Mouse (Mus musculus): ENCODE results near the gene Snx29. TPM values are rescaled to one million over a fixed set of nuclear protein-coding genes. Genes with fewer than 3 reads are reported as not detected.

Snx29 gene
- polyA plus RNA-seq, 1 experiment = 1.1 TPM

DNA sequence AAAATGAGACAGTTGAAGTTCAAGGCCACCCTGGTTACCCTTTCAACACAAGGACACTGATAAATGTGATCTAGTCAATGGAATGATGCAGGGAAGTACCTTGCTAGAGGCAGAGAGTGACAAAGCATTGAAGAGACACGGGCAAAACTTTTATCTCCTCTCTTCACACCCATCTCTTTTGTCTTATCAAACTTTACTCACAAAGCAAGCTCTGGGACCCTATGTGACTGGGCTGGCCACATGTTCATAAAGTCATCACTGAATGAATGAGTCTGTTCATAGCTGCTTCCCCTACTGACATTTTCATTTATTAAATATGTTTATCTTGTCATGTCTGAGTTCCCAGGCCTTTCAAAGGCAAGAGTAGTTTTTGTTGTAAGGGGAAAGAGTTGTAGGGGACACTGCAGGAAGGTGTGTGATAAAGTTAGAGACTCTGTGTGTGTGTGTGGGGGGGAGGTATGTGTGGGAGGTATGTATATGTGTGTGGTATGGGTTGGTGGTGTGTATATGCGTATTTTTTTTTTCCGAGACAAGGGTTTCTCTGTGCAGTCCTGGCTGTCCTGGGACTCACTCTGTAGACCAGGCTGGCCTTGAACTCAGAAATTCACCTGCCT lies 291.8 kb downstream of the Snx29 start:
- TF ChIP-seq GATA1 (IDR thresholded peaks at IDR 0.05; ENCODE audit: low read length) (no peak; the same call in 1 of the 2 replicates), TAL1 (IDR thresholded peaks at IDR 0.05; ENCODE audit: low read length) (0 out of 3 replicates have a peak, but pooled peaks have one; percentile 27)
- H3K36me3 ChIP-seq (ENCODE audit: control insufficient read depth) = peaks cover 12% of the 10 kb centered on the region
- no peaks in the 10 kb centered on the region for H3K9me3 ChIP-seq (ENCODE audit: control insufficient read depth, low read length)
- H3K27me3 ChIP-seq (ENCODE audit: control insufficient read depth) = no peaks in the 10 kb centered on the region
- H3K4me3 ChIP-seq (replicated peaks) = no peak overlapping the region
- H3K4me1 ChIP-seq (ENCODE audit: control insufficient read depth) = peaks cover 80% of the 10 kb centered on the region

DNA sequence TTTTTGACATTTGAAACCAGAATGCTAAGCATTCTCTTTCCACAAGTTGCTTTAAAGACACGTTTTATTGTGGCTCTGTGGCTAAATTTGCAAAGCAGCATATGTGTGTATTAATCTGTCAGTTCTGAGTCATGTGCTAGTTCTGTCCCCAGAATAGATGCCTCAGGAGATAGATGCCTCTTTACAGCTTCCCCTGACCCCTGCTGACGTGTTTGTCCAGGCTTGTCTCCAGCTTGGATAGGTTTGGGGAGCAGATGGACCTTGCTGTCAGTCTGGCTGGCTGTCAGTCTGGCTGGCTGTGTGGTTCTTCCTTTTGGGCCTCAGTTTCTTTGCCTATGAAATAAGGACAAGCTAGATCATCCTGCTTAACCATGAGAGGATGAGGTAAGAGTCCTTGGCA lies 292.9 kb downstream of the Snx29 start:
- H3K27me3 ChIP-seq (ENCODE audit: control insufficient read depth) = no peaks in the 10 kb centered on the region
- no peak for TF ChIP-seq GATA1 (IDR thresholded peaks at IDR 0.05; ENCODE audit: low read length)
- no peak for TF ChIP-seq TAL1 (IDR thresholded peaks at IDR 0.05; ENCODE audit: low read length)
- peaks cover 12% of the 10 kb centered on the region for H3K36me3 ChIP-seq (ENCODE audit: control insufficient read depth)
- no peak overlapping the region for H3K4me3 ChIP-seq (replicated peaks)
- peaks cover 77% of the 10 kb centered on the region for H3K4me1 ChIP-seq (ENCODE audit: control insufficient read depth)
- H3K9me3 ChIP-seq (ENCODE audit: control insufficient read depth, low read length) = no peaks in the 10 kb centered on the region

DNA sequence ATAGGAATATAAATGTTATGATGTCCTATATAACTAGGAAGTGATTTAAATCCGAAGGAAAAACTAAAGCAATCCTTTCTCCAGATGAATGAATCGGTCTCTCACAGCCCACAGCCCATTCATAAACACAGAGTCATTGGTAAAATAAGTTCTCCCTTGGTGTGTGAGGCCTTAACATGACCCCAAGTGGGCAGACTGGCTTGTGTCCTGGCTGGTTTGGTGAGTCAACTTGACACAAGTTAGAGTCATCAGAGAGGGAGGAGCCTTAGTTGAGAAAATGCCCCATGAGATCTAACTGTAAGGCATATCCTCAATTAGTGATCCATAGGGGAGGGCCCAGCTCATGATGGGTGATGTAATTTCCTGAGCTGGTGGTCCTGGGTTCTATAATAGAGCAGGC lies 297.2 kb downstream of the Snx29 start:
- Histone ChIP-seq H3K27me3 (ENCODE audit: control insufficient read depth) (no peaks in the 10 kb centered on the region), H3K36me3 (ENCODE audit: control insufficient read depth) (peaks cover 26% of the 10 kb centered on the region), H3K4me1 (ENCODE audit: control insufficient read depth) (peaks cover 67% of the 10 kb centered on the region), H3K9me3 (ENCODE audit: control insufficient read depth, low read length) (no peaks in the 10 kb centered on the region), H3K4me3 (replicated peaks) (no peak overlapping the region)
- TF ChIP-seq TAL1 (IDR thresholded peaks at IDR 0.05; ENCODE audit: low read length) (no peak), GATA1 (IDR thresholded peaks at IDR 0.05; ENCODE audit: low read length) (no peak)

DNA sequence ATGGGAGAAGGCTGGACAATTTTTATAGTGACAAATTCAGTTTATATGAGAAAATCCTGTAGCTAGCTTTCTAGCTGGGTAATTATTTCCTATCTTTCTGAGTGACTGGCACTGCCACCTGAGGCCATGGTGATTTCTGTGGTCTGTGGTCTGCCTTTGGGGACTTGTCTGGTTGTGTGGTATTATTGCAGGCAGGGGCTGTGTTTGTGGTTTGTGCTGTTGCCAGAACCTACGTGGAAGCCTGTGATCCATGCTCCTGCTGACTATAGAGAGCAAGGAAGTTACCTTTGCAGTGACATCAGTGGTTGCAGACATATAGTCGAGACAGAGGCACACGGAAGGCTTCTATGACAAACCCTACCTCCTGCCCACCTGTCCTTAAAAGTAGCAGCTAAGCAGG lies 298.3 kb downstream of the Snx29 start:
- Histone ChIP-seq H3K36me3 (ENCODE audit: control insufficient read depth) (peaks cover 20% of the 10 kb centered on the region), H3K9me3 (ENCODE audit: control insufficient read depth, low read length) (no peaks in the 10 kb centered on the region), H3K27me3 (ENCODE audit: control insufficient read depth) (no peaks in the 10 kb centered on the region), H3K4me1 (ENCODE audit: control insufficient read depth) (peaks cover 61% of the 10 kb centered on the region), H3K4me3 (replicated peaks) (no peak overlapping the region)
- TF ChIP-seq TAL1 (IDR thresholded peaks at IDR 0.05; ENCODE audit: low read length) (no peak), GATA1 (IDR thresholded peaks at IDR 0.05; ENCODE audit: low read length) (no peak)

DNA sequence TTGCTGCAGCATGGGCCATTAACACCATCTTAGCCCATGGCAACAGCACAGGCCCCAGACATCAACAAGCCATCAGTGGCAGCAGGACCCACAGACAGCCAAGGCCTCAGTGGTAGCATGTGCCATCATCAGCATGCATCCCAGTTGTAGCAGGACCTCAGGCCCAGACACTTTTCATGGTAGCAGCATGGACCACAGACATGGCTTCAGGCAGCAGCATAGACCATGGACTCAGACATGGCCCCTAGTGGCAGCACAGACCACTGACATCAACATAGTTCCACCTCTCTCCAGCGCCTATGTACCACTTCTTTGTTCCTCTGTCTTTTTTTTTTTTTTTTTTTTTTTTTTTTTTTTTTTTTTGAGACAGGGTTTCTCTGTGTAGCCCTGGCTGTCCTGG lies 299.0 kb downstream of the Snx29 start:
- H3K27me3 ChIP-seq (ENCODE audit: control insufficient read depth) = no peaks in the 10 kb centered on the region
- peaks cover 64% of the 10 kb centered on the region for H3K4me1 ChIP-seq (ENCODE audit: control insufficient read depth)
- H3K4me3 ChIP-seq (replicated peaks) = no peak overlapping the region
- peaks cover 17% of the 10 kb centered on the region for H3K36me3 ChIP-seq (ENCODE audit: control insufficient read depth)
- no peak for TF ChIP-seq GATA1 (IDR thresholded peaks at IDR 0.05; ENCODE audit: low read length)
- TF ChIP-seq TAL1 (IDR thresholded peaks at IDR 0.05; ENCODE audit: low read length) = no peak; the same call in 2 of the 3 replicates
- no peaks in the 10 kb centered on the region for H3K9me3 ChIP-seq (ENCODE audit: control insufficient read depth, low read length)

DNA sequence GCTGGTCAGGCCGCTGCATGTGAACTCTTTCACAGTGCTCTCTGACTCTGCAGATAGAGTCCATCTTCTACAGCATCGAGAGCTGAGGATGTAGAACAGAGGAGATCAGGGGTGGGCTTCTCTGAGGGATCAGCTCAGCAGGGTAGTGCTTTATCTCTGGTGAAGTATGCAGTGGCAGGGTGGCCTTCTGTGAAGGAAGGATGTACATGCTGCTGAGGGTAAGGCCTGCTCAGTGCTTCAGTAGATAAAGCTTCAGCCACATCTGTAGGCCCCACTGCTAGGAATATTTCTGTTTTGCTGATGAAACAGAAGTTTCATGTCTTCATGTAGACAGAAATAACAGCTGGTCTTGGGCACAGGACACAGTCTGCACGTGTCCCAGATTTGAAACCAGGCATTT lies 300.3 kb downstream of the Snx29 start:
- no peak overlapping the region for H3K4me3 ChIP-seq (replicated peaks)
- H3K9me3 ChIP-seq (ENCODE audit: control insufficient read depth, low read length) = no peaks in the 10 kb centered on the region
- H3K27me3 ChIP-seq (ENCODE audit: control insufficient read depth) = no peaks in the 10 kb centered on the region
- peaks cover 17% of the 10 kb centered on the region for H3K36me3 ChIP-seq (ENCODE audit: control insufficient read depth)
- no peak for TF ChIP-seq TAL1 (IDR thresholded peaks at IDR 0.05; ENCODE audit: low read length)
- TF ChIP-seq GATA1 (IDR thresholded peaks at IDR 0.05; ENCODE audit: low read length) = no peak
- peaks cover 65% of the 10 kb centered on the region for H3K4me1 ChIP-seq (ENCODE audit: control insufficient read depth)

DNA sequence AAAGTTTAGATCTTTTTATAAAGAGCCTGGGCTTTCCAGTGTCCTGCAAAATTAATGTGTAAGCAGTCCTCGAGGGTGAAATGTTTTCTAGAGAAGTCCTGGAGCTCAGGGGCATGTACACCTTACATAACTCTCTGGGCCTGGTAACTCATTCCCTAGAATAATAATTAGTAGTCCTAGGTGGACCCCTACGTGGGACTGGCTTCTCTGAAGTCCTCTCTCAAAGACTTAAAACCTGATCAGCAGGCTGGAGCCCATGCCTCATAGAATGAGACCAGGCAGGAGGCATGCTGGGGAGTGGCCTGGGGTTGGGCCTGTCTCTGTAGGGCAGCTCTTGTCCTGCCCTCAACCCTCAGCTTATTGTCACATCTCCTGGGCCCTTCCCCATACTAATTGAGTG lies 301.4 kb downstream of the Snx29 start:
- TF ChIP-seq GATA1 (IDR thresholded peaks at IDR 0.05; ENCODE audit: low read length) (no peak), TAL1 (IDR thresholded peaks at IDR 0.05; ENCODE audit: low read length) (no peak)
- Histone ChIP-seq H3K27me3 (ENCODE audit: control insufficient read depth) (no peaks in the 10 kb centered on the region), H3K4me3 (replicated peaks) (no peak overlapping the region), H3K36me3 (ENCODE audit: control insufficient read depth) (peaks cover 15% of the 10 kb centered on the region), H3K4me1 (ENCODE audit: control insufficient read depth) (peaks cover 56% of the 10 kb centered on the region), H3K9me3 (ENCODE audit: control insufficient read depth, low read length) (no peaks in the 10 kb centered on the region)

DNA sequence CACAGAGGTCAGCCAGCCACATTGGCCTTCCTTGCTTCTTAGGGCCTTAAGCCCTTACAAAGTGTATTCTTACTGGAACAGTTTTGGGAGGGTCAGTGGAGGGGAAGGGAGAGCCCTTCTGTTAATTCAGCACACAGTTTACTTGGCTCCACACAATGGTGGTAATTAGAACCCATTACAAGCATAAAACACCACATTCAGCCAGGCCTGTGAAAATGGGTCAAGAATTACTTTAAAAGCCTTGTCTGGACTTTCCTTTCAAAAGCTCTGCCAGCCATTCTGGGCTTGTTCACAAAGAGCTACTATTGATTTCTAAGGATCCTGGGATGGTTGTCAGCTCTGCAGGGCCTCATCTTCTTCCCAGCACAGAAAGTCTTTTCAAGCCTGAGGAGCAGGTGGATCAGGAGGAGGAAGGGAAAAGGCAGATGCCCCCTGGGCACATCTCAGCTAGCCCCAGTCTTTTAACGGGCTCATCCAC lies 303.3 kb downstream of the Snx29 start:
- no peak for TF ChIP-seq TAL1 (IDR thresholded peaks at IDR 0.05; ENCODE audit: low read length)
- no peak for TF ChIP-seq GATA1 (IDR thresholded peaks at IDR 0.05; ENCODE audit: low read length)

DNA sequence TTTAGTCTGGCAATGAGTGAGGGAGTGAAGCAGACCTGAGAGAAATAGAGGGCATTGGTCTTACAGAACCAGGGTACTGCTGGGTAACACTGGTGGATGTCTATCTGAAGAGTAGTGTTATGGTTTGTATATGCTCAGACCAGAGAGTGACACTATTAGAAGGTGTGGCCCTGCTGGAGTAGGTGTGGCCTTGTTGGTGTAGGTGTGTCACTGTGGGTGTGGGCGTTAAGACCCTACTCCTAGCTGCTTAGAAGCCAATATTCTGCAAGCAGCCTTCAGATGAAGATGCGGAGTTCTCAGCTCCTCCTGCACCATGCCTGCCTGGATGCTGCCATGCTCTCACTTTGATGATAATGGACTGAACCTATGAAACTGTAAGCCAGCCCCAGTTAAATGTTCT lies 303.9 kb downstream of the Snx29 start:
- Histone ChIP-seq H3K36me3 (ENCODE audit: control insufficient read depth) (peaks cover 19% of the 10 kb centered on the region), H3K4me3 (replicated peaks) (no peak overlapping the region), H3K27me3 (ENCODE audit: control insufficient read depth) (no peaks in the 10 kb centered on the region), H3K4me1 (ENCODE audit: control insufficient read depth) (peaks cover 50% of the 10 kb centered on the region), H3K9me3 (ENCODE audit: control insufficient read depth, low read length) (no peaks in the 10 kb centered on the region)
- no peak for TF ChIP-seq TAL1 (IDR thresholded peaks at IDR 0.05; ENCODE audit: low read length)
- no peak for TF ChIP-seq GATA1 (IDR thresholded peaks at IDR 0.05; ENCODE audit: low read length)

More for the DNA sequence above, 303.3 kb downstream of the Snx29 start:
- no peaks in the 10 kb centered on the region for H3K9me3 ChIP-seq (ENCODE audit: control insufficient read depth, low read length)
- no peaks in the 10 kb centered on the region for H3K27me3 ChIP-seq (ENCODE audit: control insufficient read depth)
- H3K36me3 ChIP-seq (ENCODE audit: control insufficient read depth) = peaks cover 16% of the 10 kb centered on the region
- H3K4me3 ChIP-seq (replicated peaks) = no peak overlapping the region
- peaks cover 51% of the 10 kb centered on the region for H3K4me1 ChIP-seq (ENCODE audit: control insufficient read depth)

Data from erythroblast, embryonic 14.5 days (primary cell).